Mouse (Mus musculus) CH12.LX (cell line): ENCODE results near the gene Mfsd14a. TPM values are rescaled to one million over a fixed set of nuclear protein-coding genes. Genes with fewer than 3 reads are reported as not detected.
A peak's percentile ranks its signal among the peaks of the same experiment; 100 is the strongest.

ENCODE experiments used
- DNase-seq: peaks from one replicate; pipeline ENCODE4 v3.0.0-alpha.2; 2013; ENCODE audit errors: extremely low read depth
- H3K27ac ChIP-seq: 2 replicates; pipeline ENCODE4 v1.5.1; 2012; ENCODE audit warnings: low read depth, mild to moderate bottlenecking, control low read depth, moderate library complexity; ENCODE audit not compliant: insufficient read depth
- H3K27me3 ChIP-seq: replicated peaks from 2 replicates; pipeline ENCODE3; 2012; ENCODE audit warnings: inconsistent platforms
- H3K36me3 ChIP-seq, 2 experiments: replicated peaks in 1 of 2; 2 replicates each; pipeline versions ENCODE3 to v1.6.1; 2012; ENCODE audit warnings: inconsistent platforms in 1 of 2, low read length in 1 of 2, mild to moderate bottlenecking in 1 of 2, mixed read lengths in 1 of 2, moderate library complexity in 1 of 2; ENCODE audit not compliant: control insufficient read depth in 1 of 2, insufficient read depth in 1 of 2
- H3K4me1 ChIP-seq, 2 experiments: 2 replicates each; pipeline ENCODE4 v1.6.1; 2012; ENCODE audit warnings: inconsistent platforms in 1 of 2, moderate library complexity in 1 of 2; ENCODE audit not compliant: insufficient read depth in 2 of 2, control insufficient read depth in 1 of 2
- H3K4me2 ChIP-seq: 2 replicates; pipeline ENCODE4 v1.6.1; 2012; ENCODE audit warnings: low read depth, mild to moderate bottlenecking, control low read depth; ENCODE audit not compliant: poor library complexity, insufficient read depth, severe bottlenecking
- H3K4me3 ChIP-seq, 3 experiments: fragments of 150-350 bp in 1 of 3; sonication (generic) in 1 of 3; replicated peaks in 1 of 3; 2 replicates each; pipeline versions ENCODE3 to v1.5.1; 2011 to 2012; ENCODE audit warnings: low read depth in 2 of 3, low read length in 2 of 3, mild to moderate bottlenecking in 2 of 3, moderate library complexity in 2 of 3, control low read depth in 1 of 3, improper control_type of control experiment in 1 of 3, inconsistent platforms in 1 of 3, mixed read lengths in 1 of 3; ENCODE audit not compliant: poor library complexity in 1 of 3
- H3K79me2 ChIP-seq: replicated peaks from 2 replicates; pipeline ENCODE4 v1.6.1; 2012; ENCODE audit warnings: mild to moderate bottlenecking, moderate library complexity; ENCODE audit not compliant: control insufficient read depth, poor library complexity, insufficient read depth, severe bottlenecking; ENCODE audit errors: extremely low read depth
- H3K9ac ChIP-seq: 2 replicates; pipeline ENCODE4 v1.6.1; 2012; ENCODE audit warnings: low read depth, mild to moderate bottlenecking, control low read depth, moderate library complexity; ENCODE audit not compliant: insufficient read depth
- H3K9me3 ChIP-seq: replicated peaks from 2 replicates; pipeline ENCODE3; 2012; ENCODE audit warnings: low read length, inconsistent platforms, mixed read lengths
- CHD1 ChIP-seq: IDR thresholded peaks from 2 replicates; pipeline ENCODE4 v1.6.1; 2012; ENCODE audit warnings: low read depth, low read length, improper control_type of control experiment, inconsistent platforms
- CTCF ChIP-seq, 2 experiments: IDR thresholded peaks in 1 of 2; conservative IDR thresholded peaks in 1 of 2; 2 replicates each; pipeline ENCODE4 v1.5.1; 2011 to 2012; ENCODE audit warnings: low read depth in 2 of 2, low read length in 2 of 2, improper control_type of control experiment in 1 of 2, inconsistent platforms in 1 of 2, mild to moderate bottlenecking in 1 of 2, moderate library complexity in 1 of 2
- E2F4 ChIP-seq: IDR thresholded peaks from 2 replicates; pipeline ENCODE4 v1.6.1; 2011; ENCODE audit warnings: low read depth, low read length, improper control_type of control experiment; ENCODE audit not compliant: insufficient replicate concordance
- EP300 ChIP-seq: IDR thresholded peaks from 2 replicates; pipeline ENCODE4 v1.6.1; 2011; ENCODE audit warnings: low read length, improper control_type of control experiment
- ETS1 ChIP-seq: conservative IDR thresholded peaks from 2 replicates; pipeline ENCODE4 v1.6.1; 2012; ENCODE audit warnings: low read depth, mild to moderate bottlenecking, inconsistent platforms, low read length, improper control_type of control experiment, moderate library complexity
- MAFK ChIP-seq: IDR thresholded peaks from 2 replicates; pipeline ENCODE4 v1.6.1; 2011; ENCODE audit warnings: low read length, improper control_type of control experiment; ENCODE audit not compliant: insufficient replicate concordance
- MEF2A ChIP-seq: IDR thresholded peaks from 2 replicates; pipeline ENCODE4 v1.6.1; 2014; ENCODE audit warnings: low read depth, mild to moderate bottlenecking, inconsistent platforms, low read length, improper control_type of control experiment, borderline replicate concordance
- MYC ChIP-seq: IDR thresholded peaks from 2 replicates; pipeline ENCODE4 v1.6.1; 2011; ENCODE audit warnings: low read depth, mild to moderate bottlenecking, improper control_type of control experiment, low read length
- NELFE ChIP-seq: IDR thresholded peaks from 2 replicates; pipeline ENCODE4 v1.6.1; 2011; ENCODE audit warnings: low read depth, low read length, improper control_type of control experiment
- POLR2A ChIP-seq: IDR thresholded peaks from 2 replicates; pipeline ENCODE4 v1.6.1; 2011; ENCODE audit warnings: low read depth, mild to moderate bottlenecking, improper control_type of control experiment, low read length
- RAD21 ChIP-seq: IDR thresholded peaks from 2 replicates; pipeline ENCODE4 v1.6.1; 2011; ENCODE audit warnings: low read depth, mild to moderate bottlenecking, low read length, improper control_type of control experiment, moderate library complexity
- RCOR1 ChIP-seq: conservative IDR thresholded peaks from 2 replicates; pipeline ENCODE4 v1.6.1; 2012; ENCODE audit warnings: low read depth, mild to moderate bottlenecking, inconsistent platforms, low read length, improper control_type of control experiment
- SMC3 ChIP-seq: IDR thresholded peaks from 2 replicates; pipeline ENCODE4 v1.6.1; 2011; ENCODE audit warnings: low read depth, low read length, improper control_type of control experiment
- UBTF ChIP-seq: IDR thresholded peaks from 2 replicates; pipeline ENCODE4 v1.6.1; 2012; ENCODE audit warnings: low read depth, mild to moderate bottlenecking, inconsistent platforms, low read length, improper control_type of control experiment, moderate library complexity
- ZKSCAN1 ChIP-seq: IDR thresholded peaks from 2 replicates; pipeline ENCODE4 v1.6.1; 2012; ENCODE audit warnings: low read depth, inconsistent platforms, low read length, improper control_type of control experiment, borderline replicate concordance
- ZNF384 ChIP-seq: IDR thresholded peaks from 2 replicates; pipeline ENCODE4 v1.6.1; 2012; ENCODE audit warnings: low read depth, low read length, improper control_type of control experiment, inconsistent platforms
- dilution Hi-C: fragments of 300-500 bp; cut with MboI; formaldehyde crosslinking; loops from 2 replicates; pipeline ENCODE4 v1.14.3; 2020; ENCODE audit warnings: low sequenced_read_pairs; ENCODE audit not compliant: extremely low pct_unique_long_range_greater_than_20kb, extremely low pct_ligation_motif_present
- in situ Hi-C: fragments of 300-500 bp; cut with MboI; formaldehyde crosslinking; loops from 3 replicates; pipeline ENCODE4 v1.14.3; 2019; ENCODE audit warnings: low sequenced_read_pairs, low pct_ligation_motif_present, low pct_unique_long_range_greater_than_20kb, mixed read lengths
- polyA plus RNA-seq: library from polyadenylated mRNA; unstranded; fragments of >175 nt; gene quantifications from 2 replicates; pipeline ENCODE4 v1.2.1, GENCODE M21; 2012; ENCODE audit warnings: low read depth; ENCODE audit not compliant: insufficient read length
- total RNA-seq, 2 experiments: library from RNA; depleted of rRNA; stranded (reverse); fragments of 300-350 nt in 1 of 2; fragments of >200 nt in 1 of 2; gene quantifications; 2 replicates each; pipeline ENCODE4 v1.2.3; 2012 to 2014

Gene Mfsd14a
- total and polyA plus RNA-seq, 3 experiments: 27.0 to 70.4 (median 45.9) TPM

DNA sequence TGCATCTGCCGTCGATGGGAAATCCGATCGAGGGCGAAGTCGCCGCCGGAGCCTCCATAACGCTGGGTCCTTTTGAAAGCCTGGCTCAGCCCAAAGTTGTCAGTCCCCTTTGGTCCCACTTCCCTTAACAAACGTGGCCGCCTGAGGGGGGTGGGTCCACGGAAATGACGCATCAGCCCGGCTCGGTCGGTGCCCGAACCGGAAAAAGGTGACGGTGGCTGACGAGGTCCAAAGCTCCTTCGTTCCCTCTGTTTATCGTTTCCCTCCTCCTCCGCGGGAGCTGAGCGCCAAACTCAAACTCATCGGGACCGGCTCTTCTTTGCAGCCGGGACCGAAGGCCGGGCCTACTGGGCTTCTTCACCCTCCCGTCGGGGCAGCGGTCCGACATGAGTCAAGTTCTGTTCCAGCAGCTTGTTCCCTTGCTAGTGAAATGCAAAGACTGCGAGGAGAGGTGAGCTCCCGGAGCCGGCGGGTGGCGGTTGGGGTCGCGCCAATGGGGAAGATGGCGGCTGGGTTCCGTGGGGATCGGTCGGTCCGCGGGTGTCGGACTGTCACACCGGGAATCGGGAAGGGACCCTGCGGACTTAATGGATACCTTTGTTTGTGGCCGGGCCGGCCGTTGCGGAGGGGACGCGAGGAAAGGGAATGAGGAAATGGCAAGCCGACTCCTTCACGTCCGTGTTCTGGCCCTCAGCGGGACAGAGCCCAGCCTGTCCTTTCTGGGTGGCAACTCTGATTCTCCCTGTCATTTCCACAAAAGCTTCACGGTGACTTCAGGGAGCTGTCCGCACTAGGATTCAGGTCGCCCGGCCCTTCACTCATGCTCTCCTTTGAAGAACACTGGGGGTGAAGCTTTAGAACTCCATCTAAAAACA, 67.5 kb downstream of the Mfsd14a start, which contains the start of gene Sass6 (continued):
- no peak for TF ChIP-seq MAFK

DNA sequence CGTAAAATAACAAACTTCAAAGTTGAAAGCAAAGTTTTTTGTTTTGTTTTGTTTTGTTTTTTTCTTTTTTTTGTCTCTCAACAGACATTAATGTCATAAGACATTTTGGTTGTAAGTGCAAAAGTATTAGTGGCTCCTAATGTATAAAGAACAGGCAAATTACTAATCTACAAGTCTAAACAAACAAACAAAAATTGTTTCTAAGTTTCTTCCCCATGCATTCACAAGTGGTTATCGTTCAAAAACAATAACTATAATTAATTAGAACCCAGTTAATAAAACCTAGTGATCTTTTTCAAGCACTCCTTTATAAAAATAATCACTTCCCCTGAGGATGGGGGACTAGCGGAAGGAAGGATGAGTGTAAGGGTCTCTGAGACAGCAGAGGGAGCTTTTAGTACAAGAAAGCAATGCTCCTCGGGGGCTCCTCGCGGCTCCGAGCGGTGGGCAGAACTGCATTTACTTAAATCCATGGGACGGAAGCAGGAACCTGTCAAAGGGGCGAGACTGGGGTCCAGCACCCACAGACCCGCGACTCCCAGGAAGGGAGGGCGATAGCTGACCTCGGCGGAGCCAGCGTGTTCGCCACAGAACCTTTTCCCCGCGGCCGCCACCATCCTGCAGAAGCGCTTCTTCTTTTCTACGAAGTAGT, 68.3 kb downstream of the Mfsd14a start:
- H3K27me3 ChIP-seq: no peaks in the 10 kb centered on the region
- peak in 1 of 2 experiments; percentile 46; a peak in 2 of 4 replicates for TF ChIP-seq CTCF (conservative IDR thresholded peaks at IDR 0.05 in 1 of 2, IDR thresholded peaks at IDR 0.05 in 1 of 2; ENCODE audit: low read depth in 2 of 2, low read length in 2 of 2)
- TF ChIP-seq CHD1: peak; percentile 80; the same call in 1 of the 2 replicates
- peak; percentile 20 for TF ChIP-seq RAD21
- no peak for TF ChIP-seq MAFK
- TF ChIP-seq EP300: 0 out of 2 replicates have a peak, but pooled peaks have one; percentile 6
- no peak for TF ChIP-seq MEF2A
- TF ChIP-seq SMC3: peak; percentile 22; the same call in 1 of the 2 replicates
- TF ChIP-seq, all 38 proteins: peak for 5
- Histone ChIP-seq H3K9me3 (no peaks in the 10 kb centered on the region), H3K4me2 (no peak overlapping the region), H3K9ac (peak overlapping the region; percentile 54), H3K4me3 (peak overlapping the region; percentile 65 to 91 (median 72)), H3K27ac (peak overlapping the region; percentile 54), H3K4me1 (peaks cover 0 to 20% of the 10 kb centered on the region in 2 experiments; a peak in 2 of 4 replicates), H3K36me3 (peaks cover 19 to 48% of the 10 kb centered on the region in 2 experiments), H3K79me2 (peaks cover 33% of the 10 kb centered on the region)
- dilution Hi-C loops: no loop called here
- in situ Hi-C loops: loop anchor here (10.0 to 25.0 kb wide), 2 partner anchors 141 to 257 kb away; no protein-coding TSS in a partner anchor
- DNase-seq: peak; percentile 58

DNA sequence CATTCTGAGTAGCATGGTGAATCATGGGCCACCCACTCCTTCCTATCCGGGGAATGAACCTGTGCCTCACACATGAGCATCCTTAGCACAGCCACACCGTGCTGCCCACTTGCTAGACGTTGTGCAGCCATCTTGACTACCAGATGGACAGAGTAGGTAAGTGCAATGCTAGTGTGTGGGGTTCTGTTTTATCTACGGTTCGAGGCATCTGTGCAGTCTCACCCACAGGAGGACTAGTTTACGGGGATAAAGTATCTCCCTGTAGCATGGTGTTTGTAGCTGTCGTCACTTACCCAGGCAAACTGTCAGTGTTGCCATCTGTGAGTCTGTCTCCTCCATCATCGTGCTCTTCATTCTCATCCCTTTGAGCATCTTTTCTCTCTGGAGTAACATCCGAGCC, 80.3 kb downstream of the Mfsd14a start:
- Histone ChIP-seq H3K9me3 (no peaks in the 10 kb centered on the region), H3K27me3 (no peaks in the 10 kb centered on the region), H3K79me2 (no peaks in the 10 kb centered on the region), H3K9ac (no peak overlapping the region), H3K27ac (no peak overlapping the region; the same call in 1 of the 2 replicates), H3K36me3 (peaks cover 45 to 66% of the 10 kb centered on the region in 2 experiments), H3K4me2 (no peak overlapping the region), H3K4me1 (0 out of 4 replicates have a peak, but pooled peaks cover 0 to 3% of the 10 kb centered on the region in 2 experiments), H3K4me3 (no peak overlapping the region)
- no peak for TF ChIP-seq E2F4
- TF ChIP-seq MEF2A: no peak
- TF ChIP-seq CHD1: no peak
- TF ChIP-seq UBTF: no peak
- TF ChIP-seq ZNF384: no peak
- TF ChIP-seq RCOR1: no peak
- no peak for TF ChIP-seq SMC3
- no peak for TF ChIP-seq MAFK
- TF ChIP-seq ETS1: no peak
- no peak for TF ChIP-seq POLR2A
- TF ChIP-seq ZKSCAN1: no peak
- TF ChIP-seq NELFE: no peak
- TF ChIP-seq MYC: no peak
- dilution Hi-C loops: no loop called here
- no peak for DNase-seq
- in situ Hi-C loops: loop anchor here (25.0 kb wide), 1 partner anchor 245 kb away; no protein-coding TSS in a partner anchor
